In genomic region chr12:83491609-83492008, GRCm38 (mm10) we compare ENCODE assay signal across 12 mouse cellular contexts. TPM values are rescaled to one million over a fixed set of nuclear protein-coding genes. Genes with fewer than 3 reads are reported as not detected.
DNase-seq lines count a peak whose midpoint lies in the region; ATAC-seq and TF ChIP-seq lines count a peak whose summit lies in the region.
"Had no signal": no experiment of that assay in that cellular context is flagged by ENCODE, and none has a peak within 500 bp of the region (broad histone marks: within the 10 kb centered on the region; RNA-seq: fewer than 3 reads in every experiment).

No protein-coding gene starts in this region.

- intact Hi-C loops in heart, adult 2 months (cut with DNase I), result no loop called here
- intact Hi-C loops in heart, postnatal 14 days (cut with DNase I), result no loop called here

- no peaks in the 10 kb centered on the region for H3K4me1 ChIP-seq in heart, adult 2 months (ENCODE audit: control insufficient read depth, insufficient read depth, low read length)
- peaks cover 6% of the 10 kb centered on the region; the same call in 1 of the 2 replicates for H3K4me1 ChIP-seq in heart, embryonic 11.5 days (ENCODE audit: control insufficient read depth, insufficient read depth, low read length)
- peaks cover 14% of the 10 kb centered on the region for H3K4me1 ChIP-seq in testis, adult 2 months (ENCODE audit: control insufficient read depth, insufficient read depth, low read length)
- H3K4me1 ChIP-seq in cortical plate, adult 2 months (ENCODE audit: control insufficient read depth, insufficient read depth, low read length), result peaks cover 1% of the 10 kb centered on the region; the same call in 1 of the 2 replicates

- no peak for DNase-seq in heart, adult 2 months
- DNase-seq in testis, postnatal 14 days (ENCODE audit: low spot score), result no peak
- no peak for DNase-seq in embryo, embryonic 10.5 days (ENCODE audit: low spot score)
- DNase-seq in heart, postnatal 14 days, result no peak
- DNase-seq: liver, embryonic 13.5 days had no signal

- H3K27me3 ChIP-seq in heart, adult 2 months (ENCODE audit: control insufficient read depth, insufficient read depth, low read length), result no peaks in the 10 kb centered on the region
- H3K27me3 ChIP-seq in heart, embryonic 11.5 days (ENCODE audit: control insufficient read depth, insufficient read depth, low read length), result no peaks in the 10 kb centered on the region
- peaks cover 8% of the 10 kb centered on the region for H3K27me3 ChIP-seq in testis, adult 2 months (ENCODE audit: control insufficient read depth, insufficient read depth, low read length)
- H3K27me3 ChIP-seq: hindbrain, embryonic 15.5 days; midbrain, embryonic 13.5 days had no signal

- no peaks in the 10 kb centered on the region for H3K36me3 ChIP-seq in heart, adult 2 months (ENCODE audit: control insufficient read depth, insufficient read depth, low read length)
- no peaks in the 10 kb centered on the region for H3K36me3 ChIP-seq in heart, embryonic 11.5 days (ENCODE audit: control insufficient read depth, insufficient read depth, low read length)
- H3K36me3 ChIP-seq in testis, adult 2 months (ENCODE audit: control insufficient read depth, insufficient read depth, low read length), result no peaks in the 10 kb centered on the region
- H3K36me3 ChIP-seq: hindbrain, embryonic 15.5 days; liver, embryonic 13.5 days; midbrain, embryonic 13.5 days had no signal

- no peak overlapping the region for H3K9ac ChIP-seq in heart, adult 2 months (ENCODE audit: low read depth, low read length)
- no peak overlapping the region for H3K9ac ChIP-seq in heart, embryonic 11.5 days (ENCODE audit: low read depth, low read length)
- H3K9ac ChIP-seq: hindbrain, embryonic 15.5 days; liver, embryonic 13.5 days; midbrain, embryonic 13.5 days had no signal

- ATAC-seq in heart, embryonic 11.5 days (replicated peaks; ENCODE audit: insufficient number of reproducible peaks, low FRiP score, low TSS enrichment), result no peak
- no peak for ATAC-seq in erythroid progenitor cell, adult 5-6 weeks (replicated peaks; ENCODE audit: low FRiP score, poor library complexity, severe bottlenecking)
- ATAC-seq: forebrain, embryonic 14.5 days; midbrain, embryonic 13.5 days had no signal

- TF ChIP-seq CTCF in heart, adult 2 months (IDR thresholded peaks at IDR 0.05), result peak; percentile 68
- peak; percentile 22; the same call in 1 of the 2 replicates for TF ChIP-seq CTCF in testis, adult 2 months (IDR thresholded peaks at IDR 0.05; ENCODE audit: control insufficient read depth, insufficient read depth, insufficient replicate concordance, low read depth, low read length)
- peak; percentile 7; the same call in 1 of the 2 replicates for TF ChIP-seq CTCF in cortical plate, adult 2 months (IDR thresholded peaks at IDR 0.05; ENCODE audit: extremely low read depth, insufficient read depth, low read length)

- no peak overlapping the region for H3K4me3 ChIP-seq in heart, adult 2 months
- no peak overlapping the region for H3K4me3 ChIP-seq in heart, embryonic 11.5 days (ENCODE audit: low read depth, low read length)
- H3K4me3 ChIP-seq in testis, adult 2 months (ENCODE audit: control insufficient read depth, low read depth, low read length), result no peak overlapping the region
- H3K4me3 ChIP-seq in cortical plate, adult 2 months (ENCODE audit: insufficient read depth, low read length), result no peak overlapping the region
- H3K4me3 ChIP-seq: hindbrain, embryonic 15.5 days; liver, embryonic 13.5 days; midbrain, embryonic 13.5 days had no signal

- no peaks in the 10 kb centered on the region for H3K9me3 ChIP-seq in heart, embryonic 11.5 days (replicated peaks; ENCODE audit: control insufficient read depth, low read length)
- H3K9me3 ChIP-seq: hindbrain, embryonic 15.5 days had no signal

- 56% methylated on average over 1 of the region's 1 CpGs for WGBS in heart, adult 2 months
- 44% methylated on average over 1 of the region's 1 CpGs for WGBS in heart, embryonic 11.5 days (ENCODE audit: insufficient replicate concordance)

- H3K4me2 ChIP-seq in heart, embryonic 11.5 days, result no peak overlapping the region
- H3K4me2 ChIP-seq: hindbrain, embryonic 15.5 days; liver, embryonic 13.5 days; midbrain, embryonic 13.5 days had no signal

- no peak for TF ChIP-seq EP300 in heart, adult 2 months (IDR thresholded peaks at IDR 0.05; ENCODE audit: insufficient read depth, low read depth, low read length)

- no peak overlapping the region for H3K27ac ChIP-seq in heart, adult 2 months
- no peak overlapping the region for H3K27ac ChIP-seq in heart, embryonic 11.5 days (ENCODE audit: low read depth, low read length)
- H3K27ac ChIP-seq in testis, adult 2 months (ENCODE audit: control insufficient read depth, insufficient read depth, low read depth, low read length), result no peak overlapping the region
- H3K27ac ChIP-seq in cortical plate, adult 2 months (ENCODE audit: insufficient read depth, low read length), result no peak overlapping the region
- H3K27ac ChIP-seq: hindbrain, embryonic 15.5 days; liver, embryonic 13.5 days; midbrain, embryonic 13.5 days had no signal

- no peaks in the 10 kb centered on the region for H3K79me2 ChIP-seq in heart, adult 2 months (replicated peaks; ENCODE audit: control insufficient read depth, insufficient read depth, low read length)

- TF ChIP-seq POLR2A in heart, adult 2 months (IDR thresholded peaks at IDR 0.05; ENCODE audit: insufficient read depth, low read depth, low read length), result no peak
- TF ChIP-seq POLR2A in testis, adult 2 months (IDR thresholded peaks at IDR 0.05; ENCODE audit: control insufficient read depth, low read depth, low read length), result no peak
- no peak for TF ChIP-seq POLR2A in cortical plate, adult 2 months (IDR thresholded peaks at IDR 0.05; ENCODE audit: extremely low read depth, insufficient read depth, low read length)

RNA-seq across cellular contexts. Expression of gene Dpf3, which starts 4.1 kb away (rescaled TPM):
- total RNA-seq in heart, adult 2 months (2021), result 10 to 100 TPM; 16.6 to 18.8 TPM
- 9.1 and 9.7 TPM in 2 replicates for polyA plus RNA-seq in heart, adult 2 months (2012; rRNA removed)
- polyA plus RNA-seq in heart, embryonic 11.5 days (2014; fragmentation: Nextera tagmentation; extraction: Ambion mirVana), result 29.7 TPM in 2 replicates
- polyA plus RNA-seq in testis, adult 2 months (2012; rRNA removed), result 23.1 and 26.0 TPM in 2 replicates
- 3.8 and 5.8 TPM in 2 replicates for polyA plus RNA-seq in cortical plate, adult 2 months (2012; rRNA removed)
- 40.7 and 45.0 TPM in 2 replicates for total RNA-seq in erythroid progenitor cell, adult 5-6 weeks (2015; ENCODE audit: low replicate concordance)
- total RNA-seq in erythroid progenitor cell, adult 5-6 weeks (2017; ENCODE audit: low replicate concordance), result 152 and 194 TPM in 2 replicates
- 10 to 100 TPM; 20.7 to 26.0 TPM for total RNA-seq in heart, postnatal 14 days (2021)

RNA-seq across cellular contexts. Expression of gene Dcaf4, which starts 28.7 kb away (rescaled TPM):
- 10 to 100 TPM; 11.9 to 13.6 TPM for total RNA-seq in heart, adult 2 months (2021)
- polyA plus RNA-seq in heart, adult 2 months (2012; rRNA removed), result 17.2 and 26.1 TPM in 2 replicates
- polyA plus RNA-seq in heart, embryonic 11.5 days (2014; fragmentation: Nextera tagmentation; extraction: Ambion mirVana), result 23.8 and 24.1 TPM in 2 replicates
- 15.1 and 16.9 TPM in 2 replicates for polyA plus RNA-seq in testis, adult 2 months (2012; rRNA removed)
- 32.1 and 33.7 TPM in 2 replicates for polyA plus RNA-seq in cortical plate, adult 2 months (2012; rRNA removed)
- 1.8 and 3.8 TPM in 2 replicates for total RNA-seq in erythroid progenitor cell, adult 5-6 weeks (2015; ENCODE audit: low replicate concordance)
- 3.0 and 5.3 TPM in 2 replicates for total RNA-seq in erythroid progenitor cell, adult 5-6 weeks (2017; ENCODE audit: low replicate concordance)
- 10 to 100 TPM; 15.7 to 18.3 TPM for total RNA-seq in heart, postnatal 14 days (2021)

Comparison
In these comparisons a context has a peak if more than half of its experiments do, and no peak if none do; other contexts are left out.
1. CTCF ChIP-seq: peak in every context shown above with its lines; median percentile 68 in heart, adult 2 months; 22 in testis, adult 2 months; 7 in cortical plate, adult 2 months.